Mouse (Mus musculus): ENCODE measurements around the gene Hist1h2ak.

DNA sequence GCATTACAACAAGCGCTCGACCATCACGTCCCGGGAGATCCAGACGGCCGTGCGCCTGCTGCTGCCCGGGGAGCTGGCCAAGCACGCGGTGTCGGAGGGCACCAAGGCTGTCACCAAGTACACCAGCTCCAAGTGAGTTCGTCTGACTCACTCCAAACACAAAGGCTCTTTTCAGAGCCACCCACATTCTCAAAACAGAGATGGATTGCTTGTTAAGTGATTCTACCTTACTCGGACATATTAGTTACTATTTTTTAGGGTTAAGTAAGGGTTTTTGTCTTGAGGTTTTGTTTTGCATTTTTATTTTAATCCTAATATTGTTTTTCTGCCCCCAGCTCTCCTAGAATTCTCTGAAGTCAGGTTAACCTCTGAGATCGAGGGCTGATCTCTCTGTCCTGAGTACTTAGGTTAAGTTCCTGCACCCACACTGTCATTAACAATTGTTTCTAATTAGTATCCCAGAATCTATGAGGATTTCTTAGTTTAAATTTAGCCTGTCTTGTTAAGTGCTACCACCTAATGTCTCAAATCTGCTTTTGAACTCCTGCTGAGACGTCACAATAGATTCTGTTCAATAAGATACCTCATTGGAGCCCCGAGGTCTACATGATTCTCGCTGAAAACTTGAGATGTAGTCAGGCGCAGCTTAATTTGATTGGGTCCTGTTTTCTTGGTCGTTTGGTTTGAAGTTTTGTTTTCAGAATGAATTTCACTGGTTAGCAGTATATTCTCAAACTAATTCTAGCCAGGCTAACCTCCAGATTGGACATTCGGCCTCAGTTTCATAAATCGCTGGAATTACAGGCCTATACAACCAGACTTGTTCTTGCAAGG is 34.4 kb upstream of the Hist1h2ak start:
- TF ChIP-seq CHD2 (IDR thresholded peaks at IDR 0.05; ENCODE audit: low read length) (no peak), MAX (IDR thresholded peaks at IDR 0.05; ENCODE audit: low read length) (peak; percentile 7; the same call in 1 of the 2 replicates), E2F4 (IDR thresholded peaks at IDR 0.05; ENCODE audit: insufficient replicate concordance, low read depth, low read length) (no peak), CTCF (conservative IDR thresholded peaks at IDR 0.05 in 1 of 2, IDR thresholded peaks at IDR 0.05 in 1 of 2; ENCODE audit: low read depth in 2 of 2, low read length in 2 of 2) (no peak), UBTF (IDR thresholded peaks at IDR 0.05; ENCODE audit: low read depth, low read length) (peak; percentile 79; the same call in 1 of the 2 replicates), TBP (conservative IDR thresholded peaks at IDR 0.05; ENCODE audit: low read depth, low read length) (no peak)

All from CH12.LX (cell line).